Mouse (Mus musculus): ENCODE results near the gene H2-DMb2. TPM values are rescaled to one million over a fixed set of nuclear protein-coding genes. Genes with fewer than 3 reads are reported as not detected.
A peak's percentile ranks its signal among the peaks of the same experiment; 100 is the strongest.

H2-DMb2 gene
- polyA plus RNA-seq, 2 experiments = 0.13 to 0.58 TPM

DNA sequence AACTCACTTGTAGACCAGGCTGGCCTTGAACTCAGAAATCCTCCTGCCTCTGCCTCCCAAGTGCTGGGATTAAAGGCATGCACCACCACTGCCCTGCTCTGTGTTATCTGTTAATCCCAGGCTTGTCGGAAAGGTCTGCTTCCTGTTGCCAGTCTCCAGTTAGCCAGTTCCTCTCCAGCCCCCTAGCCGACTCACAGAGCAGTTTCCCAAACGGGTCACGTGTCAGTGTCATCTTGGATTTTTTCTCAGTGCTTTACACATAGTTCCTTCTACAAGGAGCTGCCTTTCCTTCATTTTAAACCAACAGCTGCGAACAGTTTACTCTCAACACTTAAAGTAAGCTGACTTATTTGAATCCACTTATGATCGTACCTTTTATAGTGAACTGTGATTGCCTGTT lies 18.5 kb upstream of the H2-DMb2 start:
- 25% methylated on average over 6 of the region's 6 CpGs for WGBS (ENCODE audit: insufficient replicate concordance)
- Histone ChIP-seq H3K9ac (replicated peaks) (no peak overlapping the region), H3K9me3 (ENCODE audit: control insufficient read depth, low read length) (no peaks in the 10 kb centered on the region), H3K27ac (no peak overlapping the region), H3K4me3 (ENCODE audit: insufficient read depth in 1 of 2, low read depth in 2 of 2, low read length in 2 of 2) (no peak overlapping the region), H3K36me3 (replicated peaks; ENCODE audit: control insufficient read depth, insufficient read depth, low read depth) (no peaks in the 10 kb centered on the region; the same call in 1 of the 2 replicates), H3K4me1 (replicated peaks; ENCODE audit: control insufficient read depth in 2 of 2, insufficient read depth in 2 of 2, low read length in 1 of 2) (peaks cover 20 to 22% of the 10 kb centered on the region in 2 experiments), H3K4me2 (ENCODE audit: low read depth) (peak overlapping the region; percentile 13; the same call in 1 of the 2 replicates), H3K27me3 (ENCODE audit: control insufficient read depth, insufficient read depth, low read length) (peaks cover 7% of the 10 kb centered on the region)
- DNase-seq (ENCODE audit: low read depth in 3 of 3, low spot score in 3 of 3) (no peak), ATAC-seq (ENCODE audit: insufficient read depth) (no peak)
- TF ChIP-seq CTCF (IDR thresholded peaks at IDR 0.05; ENCODE audit: low read depth) (no peak), EP300 (IDR thresholded peaks at IDR 0.05; ENCODE audit: low read depth) (0 out of 2 replicates have a peak, but pooled peaks have one; percentile 17)

DNA sequence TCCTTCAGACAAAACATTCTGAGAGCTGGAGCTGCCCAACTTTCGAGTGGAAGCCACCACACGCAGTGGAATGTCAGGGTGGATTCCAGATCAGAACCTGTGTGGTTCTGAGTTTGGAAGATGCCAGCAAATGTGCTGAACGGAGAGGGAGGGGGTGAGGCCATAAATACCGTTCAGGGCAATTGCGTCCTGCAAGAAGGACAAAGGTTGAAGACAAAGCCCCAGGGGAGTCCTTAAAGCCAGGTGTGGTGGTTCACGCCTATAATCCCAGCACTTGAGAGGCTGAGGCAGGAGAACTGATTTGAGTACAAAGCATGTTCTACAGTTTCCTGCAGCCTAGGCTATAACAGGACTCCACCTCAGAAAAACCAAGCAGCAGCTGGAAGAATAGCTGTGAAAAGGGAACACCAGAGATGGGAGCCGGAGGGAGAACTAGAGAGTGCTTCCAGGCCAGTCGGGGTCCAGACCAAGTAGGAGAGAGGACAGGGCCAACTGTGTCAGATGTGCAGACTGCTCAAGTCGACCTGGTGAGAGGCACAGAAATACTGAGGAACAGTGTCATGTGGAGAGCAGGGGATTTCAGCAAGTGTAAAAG lies 16.2 kb upstream of the H2-DMb2 start:
- TF ChIP-seq CTCF (IDR thresholded peaks at IDR 0.05; ENCODE audit: low read depth) (no peak), EP300 (IDR thresholded peaks at IDR 0.05; ENCODE audit: low read depth) (no peak)
- WGBS (ENCODE audit: insufficient replicate concordance) = 68% methylated on average over 9 of the region's 9 CpGs
- DNase-seq (ENCODE audit: low read depth in 3 of 3, low spot score in 3 of 3) = no peak
- Histone ChIP-seq H3K4me2 (ENCODE audit: low read depth) (no peak overlapping the region), H3K9me3 (ENCODE audit: control insufficient read depth, low read length) (no peaks in the 10 kb centered on the region), H3K27ac (no peak overlapping the region), H3K4me3 (ENCODE audit: insufficient read depth in 1 of 2, low read depth in 2 of 2, low read length in 2 of 2) (no peak overlapping the region), H3K9ac (replicated peaks) (no peak overlapping the region), H3K36me3 (replicated peaks; ENCODE audit: control insufficient read depth, insufficient read depth, low read depth) (no peaks in the 10 kb centered on the region), H3K4me1 (replicated peaks; ENCODE audit: control insufficient read depth in 2 of 2, insufficient read depth in 2 of 2, low read length in 1 of 2) (peaks cover 18 to 22% of the 10 kb centered on the region in 2 experiments), H3K27me3 (ENCODE audit: control insufficient read depth, insufficient read depth, low read length) (peaks cover 7% of the 10 kb centered on the region)
- no peak for ATAC-seq (ENCODE audit: insufficient read depth)

DNA sequence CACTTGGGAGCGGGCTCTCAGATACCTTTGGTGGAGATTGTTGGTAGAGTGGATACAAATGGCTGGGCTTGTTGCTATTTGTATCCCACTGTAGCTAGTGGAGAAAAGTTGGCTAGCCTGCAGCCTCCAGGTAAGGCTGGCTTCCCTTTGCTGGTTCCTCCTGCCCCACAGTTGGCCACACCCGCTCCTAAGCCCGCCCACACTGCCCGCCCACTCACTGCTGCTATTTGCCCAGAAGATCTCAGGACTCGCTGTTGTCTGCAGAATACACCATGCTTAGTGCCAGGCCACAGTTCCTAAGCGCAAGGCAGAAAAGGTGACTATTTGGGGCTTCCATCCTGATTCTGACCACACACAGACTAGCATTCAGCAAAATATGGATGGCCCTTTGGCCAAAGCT lies 15.6 kb upstream of the H2-DMb2 start:
- H3K4me1 ChIP-seq (replicated peaks; ENCODE audit: control insufficient read depth in 2 of 2, insufficient read depth in 2 of 2, low read length in 1 of 2) = peaks cover 18 to 22% of the 10 kb centered on the region in 2 experiments
- no peak overlapping the region for H3K4me3 ChIP-seq (ENCODE audit: insufficient read depth in 1 of 2, low read depth in 2 of 2, low read length in 2 of 2)
- H3K27ac ChIP-seq = no peak overlapping the region
- H3K9me3 ChIP-seq (ENCODE audit: control insufficient read depth, low read length) = no peaks in the 10 kb centered on the region
- 5% methylated on average over 6 of the region's 6 CpGs for WGBS (ENCODE audit: insufficient replicate concordance)
- H3K4me2 ChIP-seq (ENCODE audit: low read depth) = peak overlapping the region; percentile 20; the same call in 1 of the 2 replicates
- peaks cover 7% of the 10 kb centered on the region for H3K27me3 ChIP-seq (ENCODE audit: control insufficient read depth, insufficient read depth, low read length)
- no peaks in the 10 kb centered on the region for H3K36me3 ChIP-seq (replicated peaks; ENCODE audit: control insufficient read depth, insufficient read depth, low read depth)
- no peak overlapping the region for H3K9ac ChIP-seq (replicated peaks)
- DNase-seq (ENCODE audit: low read depth in 3 of 3, low spot score in 3 of 3) (no peak), ATAC-seq (ENCODE audit: insufficient read depth) (no peak)
- no peak for TF ChIP-seq CTCF (IDR thresholded peaks at IDR 0.05; ENCODE audit: low read depth)
- no peak for TF ChIP-seq EP300 (IDR thresholded peaks at IDR 0.05; ENCODE audit: low read depth)

DNA sequence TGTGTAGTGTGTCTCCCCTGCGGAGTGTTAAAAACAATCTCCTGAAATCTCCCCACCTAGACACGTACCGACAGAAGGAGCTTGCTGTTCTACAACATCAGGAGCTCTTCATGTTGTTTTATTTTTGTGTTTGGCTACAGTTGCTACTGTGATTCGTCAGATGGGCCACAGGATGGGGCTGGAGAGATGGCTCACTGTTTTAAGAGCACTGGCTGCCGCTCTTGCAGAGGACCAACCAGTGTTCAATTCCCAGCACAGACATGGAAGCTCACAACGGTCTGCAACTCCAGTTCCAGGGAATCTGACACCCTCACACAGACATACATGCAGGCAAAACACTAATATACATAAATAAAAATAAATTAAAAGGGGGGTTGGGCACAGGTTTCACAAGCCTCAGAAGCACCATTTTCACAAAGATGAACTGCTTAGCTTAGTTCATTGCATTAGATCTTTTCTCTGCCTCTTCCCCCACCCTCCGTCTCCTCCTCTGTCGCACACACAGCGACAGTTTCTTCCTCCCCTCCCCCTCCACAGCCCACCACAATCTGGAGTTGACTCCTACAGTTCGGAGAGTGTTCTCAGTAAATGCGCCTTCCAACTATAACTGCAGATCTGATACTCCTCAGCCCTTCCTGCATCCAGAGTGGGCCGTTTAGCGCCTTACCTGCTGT lies 14.7 kb upstream of the H2-DMb2 start:
- DNase-seq (ENCODE audit: low read depth in 3 of 3, low spot score in 3 of 3) (no peak), ATAC-seq (ENCODE audit: insufficient read depth) (no peak)
- Histone ChIP-seq H3K36me3 (replicated peaks; ENCODE audit: control insufficient read depth, insufficient read depth, low read depth) (no peaks in the 10 kb centered on the region), H3K4me2 (ENCODE audit: low read depth) (no peak overlapping the region; the same call in 1 of the 2 replicates), H3K9me3 (ENCODE audit: control insufficient read depth, low read length) (no peaks in the 10 kb centered on the region), H3K27me3 (ENCODE audit: control insufficient read depth, insufficient read depth, low read length) (peaks cover 7% of the 10 kb centered on the region), H3K4me1 (replicated peaks; ENCODE audit: control insufficient read depth in 2 of 2, insufficient read depth in 2 of 2, low read length in 1 of 2) (peaks cover 14 to 22% of the 10 kb centered on the region in 2 experiments), H3K27ac (no peak overlapping the region), H3K4me3 (ENCODE audit: insufficient read depth in 1 of 2, low read depth in 2 of 2, low read length in 2 of 2) (no peak overlapping the region), H3K9ac (replicated peaks) (no peak overlapping the region)
- 21% methylated on average over 13 of the region's 13 CpGs for WGBS (ENCODE audit: insufficient replicate concordance)
- TF ChIP-seq EP300 (IDR thresholded peaks at IDR 0.05; ENCODE audit: low read depth) (no peak), CTCF (IDR thresholded peaks at IDR 0.05; ENCODE audit: low read depth) (no peak)
